Mouse (Mus musculus) MEL (cell line): Measurements from ENCODE around the gene Iqschfp. TPM values are rescaled to one million over a fixed set of nuclear protein-coding genes. Genes with fewer than 3 reads are reported as not detected.

Experiments used
- DNase-seq: peaks from one replicate; pipeline ENCODE4 v3.0.0; 2011; ENCODE audit warnings: low read depth, low spot score
- H3K27ac ChIP-seq: 2 replicates; pipeline ENCODE4 v1.5.1; 2012; ENCODE audit warnings: low read depth, mild to moderate bottlenecking, control low read depth, low read length, moderate library complexity; ENCODE audit not compliant: control insufficient read depth
- H3K27me3 ChIP-seq, 2 experiments: fragments of 150-350 bp in 1 of 2; sonication (generic) in 1 of 2; 2 replicates each; pipeline ENCODE4 v1.6.1; 2012; ENCODE audit warnings: low read length in 2 of 2, mild to moderate bottlenecking in 2 of 2, improper control_type of control experiment in 1 of 2, moderate library complexity in 1 of 2; ENCODE audit not compliant: insufficient read depth in 2 of 2, control insufficient read depth in 1 of 2
- H3K36me3 ChIP-seq, 2 experiments: 2 replicates each; pipeline ENCODE4 v1.6.1; 2012 to 2014; ENCODE audit warnings: low read length in 2 of 2, improper control_type of control experiment in 1 of 2, inconsistent platforms in 1 of 2, mild to moderate bottlenecking in 1 of 2; ENCODE audit not compliant: insufficient read depth in 2 of 2, control insufficient read depth in 1 of 2
- H3K4me1 ChIP-seq, 2 experiments: fragments of 150-350 bp in 1 of 2; sonication (generic) in 1 of 2; 2 replicates each; pipeline ENCODE4 v1.6.1; 2012; ENCODE audit warnings: low read length in 2 of 2, improper control_type of control experiment in 1 of 2, mild to moderate bottlenecking in 1 of 2; ENCODE audit not compliant: insufficient read depth in 2 of 2, control insufficient read depth in 1 of 2
- H3K4me3 ChIP-seq, 2 experiments: fragments of 150-350 bp in 1 of 2; sonication (generic) in 1 of 2; 2 replicates each; pipeline ENCODE4 v1.5.1; 2012; ENCODE audit warnings: low read depth in 2 of 2, low read length in 2 of 2, mild to moderate bottlenecking in 2 of 2, moderate library complexity in 2 of 2, control low read depth in 1 of 2, improper control_type of control experiment in 1 of 2; ENCODE audit not compliant: control insufficient read depth in 1 of 2, insufficient read depth in 1 of 2
- H3K79me2 ChIP-seq: 2 replicates; pipeline ENCODE4 v1.6.1; 2012; ENCODE audit warnings: mild to moderate bottlenecking, low read length, moderate library complexity; ENCODE audit not compliant: control insufficient read depth, poor library complexity, insufficient read depth
- H3K9ac ChIP-seq: 2 replicates; pipeline ENCODE4 v1.6.1; 2012; ENCODE audit warnings: low read depth, mild to moderate bottlenecking, control low read depth, low read length, moderate library complexity; ENCODE audit not compliant: control insufficient read depth, poor library complexity, severe bottlenecking
- H3K9me3 ChIP-seq: fragments of 150-350 bp; sonication (generic); replicated peaks from 2 replicates; pipeline ENCODE4 v1.6.1; 2012; ENCODE audit warnings: mild to moderate bottlenecking, low read length, improper control_type of control experiment, moderate library complexity; ENCODE audit not compliant: insufficient read depth
- CHD1 ChIP-seq: IDR thresholded peaks from 2 replicates; pipeline ENCODE4 v1.6.1; 2012; ENCODE audit warnings: low read depth, mild to moderate bottlenecking, inconsistent platforms, low read length, improper control_type of control experiment
- E2F4 ChIP-seq: IDR thresholded peaks from 2 replicates; pipeline ENCODE4 v1.6.1; 2011; ENCODE audit warnings: low read depth, low read length, improper control_type of control experiment, borderline replicate concordance
- EP300 ChIP-seq, 2 experiments: IDR thresholded peaks; 2 replicates each; pipeline ENCODE4 v1.6.1; 2011; ENCODE audit warnings: improper control_type of control experiment in 2 of 2, low read length in 2 of 2, low read depth in 1 of 2, mild to moderate bottlenecking in 1 of 2
- ETS1 ChIP-seq: IDR thresholded peaks from 2 replicates; pipeline ENCODE4 v1.6.1; 2012; ENCODE audit warnings: low read depth, mild to moderate bottlenecking, inconsistent platforms, low read length, improper control_type of control experiment, moderate library complexity
- JUND ChIP-seq: IDR thresholded peaks from 2 replicates; pipeline ENCODE4 v1.6.1; 2011; ENCODE audit warnings: low read depth, mild to moderate bottlenecking, improper control_type of control experiment, low read length
- MAFK ChIP-seq: IDR thresholded peaks from 2 replicates; pipeline ENCODE4 v1.6.1; 2011; ENCODE audit warnings: low read depth, mild to moderate bottlenecking, low read length, improper control_type of control experiment, borderline replicate concordance
- MAX ChIP-seq: IDR thresholded peaks from 2 replicates; pipeline ENCODE4 v1.6.1; 2011; ENCODE audit warnings: low read length, improper control_type of control experiment
- MEF2A ChIP-seq: IDR thresholded peaks from 2 replicates; pipeline ENCODE4 v1.6.1; 2014; ENCODE audit warnings: low read depth, mild to moderate bottlenecking, inconsistent platforms, low read length, improper control_type of control experiment; ENCODE audit not compliant: poor library complexity, insufficient replicate concordance, severe bottlenecking; ENCODE audit errors: extremely low read depth
- MXI1 ChIP-seq: IDR thresholded peaks from 2 replicates; pipeline ENCODE4 v1.6.1; 2011; ENCODE audit warnings: mild to moderate bottlenecking, low read depth, low read length, improper control_type of control experiment
- POLR2A ChIP-seq, 2 experiments: IDR thresholded peaks; 2 replicates each; pipeline ENCODE4 v1.6.1; 2011 to 2012; ENCODE audit warnings: low read length in 2 of 2, mild to moderate bottlenecking in 2 of 2, control low read depth in 1 of 2, improper control_type of control experiment in 1 of 2, low read depth in 1 of 2, moderate library complexity in 1 of 2; ENCODE audit not compliant: control insufficient read depth in 1 of 2, insufficient read depth in 1 of 2, poor library complexity in 1 of 2
- RCOR1 ChIP-seq: IDR thresholded peaks from 2 replicates; pipeline ENCODE4 v1.6.1; 2012; ENCODE audit warnings: low read depth, mild to moderate bottlenecking, inconsistent platforms, low read length, improper control_type of control experiment
- SIN3A ChIP-seq: IDR thresholded peaks from 2 replicates; pipeline ENCODE4 v1.6.1; 2012; ENCODE audit warnings: low read length, improper control_type of control experiment, inconsistent platforms
- SMC3 ChIP-seq: IDR thresholded peaks from 2 replicates; pipeline ENCODE4 v1.6.1; 2011; ENCODE audit warnings: low read depth, low read length, improper control_type of control experiment
- TBP ChIP-seq: IDR thresholded peaks from 2 replicates; pipeline ENCODE4 v1.8.0; 2011; ENCODE audit warnings: low read depth, low read length, improper control_type of control experiment
- UBTF ChIP-seq: IDR thresholded peaks from 2 replicates; pipeline ENCODE4 v1.6.1; 2012; ENCODE audit warnings: low read depth, mild to moderate bottlenecking, inconsistent platforms, low read length, improper control_type of control experiment, moderate library complexity, borderline replicate concordance; ENCODE audit not compliant: insufficient read depth
- ZC3H11A ChIP-seq: IDR thresholded peaks from 2 replicates; pipeline ENCODE4 v1.6.1; 2012; ENCODE audit warnings: low read depth, mild to moderate bottlenecking, inconsistent platforms, low read length, improper control_type of control experiment
- ZKSCAN1 ChIP-seq: IDR thresholded peaks from 2 replicates; pipeline ENCODE4 v1.6.1; 2012; ENCODE audit warnings: low read depth, mild to moderate bottlenecking, inconsistent platforms, low read length, improper control_type of control experiment, moderate library complexity
- ZNF384 ChIP-seq: IDR thresholded peaks from 2 replicates; pipeline ENCODE4 v1.6.1; 2012; ENCODE audit warnings: low read depth, mild to moderate bottlenecking, inconsistent platforms, low read length, improper control_type of control experiment
- polyA plus RNA-seq, 2 experiments: library from polyadenylated mRNA; stranded (reverse) in 1 of 2; unstranded in 1 of 2; fragments of >175 nt in 1 of 2; fragments of >200 nt in 1 of 2; gene quantifications; 2 replicates each; pipeline versions ENCODE4 v1.2.1 to v1.2.4; 2012; ENCODE audit warnings: low replicate concordance in 2 of 2, low read depth in 1 of 2; ENCODE audit not compliant: insufficient read length in 2 of 2, insufficient read depth in 1 of 2, missing spikeins in 1 of 2
- total RNA-seq: library from RNA; depleted of rRNA; stranded (reverse); fragments of 300-350 nt; gene quantifications from 2 replicates; pipeline ENCODE4 v1.2.3, GENCODE M21; 2012

Iqschfp gene
- total and polyA plus RNA-seq, 3 experiments, result not detected

DNA sequence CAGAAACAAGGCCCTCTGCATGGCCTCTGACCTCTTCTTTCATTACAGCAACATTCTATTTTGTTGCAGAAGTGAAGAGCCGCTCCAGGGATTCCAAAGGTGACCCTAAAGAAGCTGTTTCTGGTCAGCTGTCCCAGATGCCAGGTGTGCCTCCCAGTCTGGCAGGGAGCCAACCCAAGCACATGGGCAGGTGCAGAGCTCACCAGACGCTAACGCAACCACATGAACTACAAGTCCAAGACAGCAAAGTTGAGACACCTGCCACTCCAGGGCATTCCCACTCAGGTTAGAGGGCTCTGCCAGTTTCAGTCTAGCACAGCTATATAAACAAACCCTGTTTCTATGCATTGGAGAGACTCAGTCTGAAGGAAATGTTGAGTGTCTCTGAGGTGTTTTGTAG is 461.5 kb downstream of the Iqschfp start:
- Histone ChIP-seq H3K4me1 (no peaks in the 10 kb centered on the region), H3K27me3 (no peaks in the 10 kb centered on the region), H3K36me3 (no peaks in the 10 kb centered on the region), H3K9me3 (no peaks in the 10 kb centered on the region), H3K4me3 (no peak overlapping the region), H3K9ac (no peak overlapping the region), H3K79me2 (no peaks in the 10 kb centered on the region), H3K27ac (no peak overlapping the region)
- no peak for DNase-seq
- TF ChIP-seq ZNF384 (no peak), E2F4 (no peak), SIN3A (no peak)

DNA sequence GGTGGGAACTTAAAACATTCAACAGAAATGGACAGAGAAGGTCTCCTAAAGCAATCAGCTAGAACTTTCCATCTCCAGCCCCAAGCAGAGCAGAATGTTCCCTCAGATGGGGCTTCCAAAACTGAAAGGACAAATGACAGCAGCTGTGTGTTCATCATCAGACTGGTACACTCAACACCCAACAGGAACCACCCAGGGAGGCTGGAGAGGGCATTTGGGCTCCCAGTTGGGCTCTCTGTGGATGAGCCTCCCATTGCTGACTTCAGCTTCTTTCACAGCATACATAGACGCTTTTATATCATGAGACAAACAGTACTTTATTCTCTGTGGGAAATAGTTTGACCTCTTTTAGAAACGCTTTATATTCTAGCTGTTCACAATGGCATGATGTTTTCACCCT is 464.5 kb downstream of the Iqschfp start:
- TF ChIP-seq ZC3H11A, result no peak
- TF ChIP-seq POLR2A (IDR thresholded peaks at IDR 0.05; ENCODE audit: control insufficient read depth in 1 of 2, insufficient read depth in 1 of 2, low read depth in 1 of 2, low read length in 2 of 2, poor library complexity in 1 of 2), result no peak
- no peak for TF ChIP-seq RCOR1
- no peak for TF ChIP-seq JUND
- no peak for TF ChIP-seq ETS1
- no peak for TF ChIP-seq EP300 (IDR thresholded peaks at IDR 0.05; ENCODE audit: low read depth in 1 of 2, low read length in 2 of 2)
- TF ChIP-seq E2F4, result no peak
- no peak for TF ChIP-seq CHD1
- TF ChIP-seq MAX, result no peak
- no peak for TF ChIP-seq TBP
- no peak for TF ChIP-seq UBTF
- TF ChIP-seq MAFK, result no peak
- TF ChIP-seq SMC3, result no peak
- TF ChIP-seq MXI1, result no peak
- TF ChIP-seq ZKSCAN1, result no peak
- no peaks in the 10 kb centered on the region for H3K27me3 ChIP-seq
- H3K27ac ChIP-seq, result no peak overlapping the region
- H3K9me3 ChIP-seq, result no peaks in the 10 kb centered on the region
- H3K79me2 ChIP-seq, result no peaks in the 10 kb centered on the region
- no peak overlapping the region for H3K4me3 ChIP-seq
- H3K9ac ChIP-seq, result no peak overlapping the region
- H3K36me3 ChIP-seq, result no peaks in the 10 kb centered on the region
- no peak for DNase-seq
- no peaks in the 10 kb centered on the region for H3K4me1 ChIP-seq

- Histone ChIP-seq H3K4me3 (no peak overlapping the region), H3K79me2 (no peaks in the 10 kb centered on the region), H3K9ac (no peak overlapping the region), H3K27ac (no peak overlapping the region), H3K4me1 (no peaks in the 10 kb centered on the region)
- TF ChIP-seq MAX (no peak), MEF2A (no peak), JUND (no peak), POLR2A (IDR thresholded peaks at IDR 0.05; ENCODE audit: control insufficient read depth in 1 of 2, insufficient read depth in 1 of 2, low read depth in 1 of 2, low read length in 2 of 2, poor library complexity in 1 of 2) (no peak)
- TF ChIP-seq, all 39 proteins: peak for 0
- H3K27me3 ChIP-seq, result no peaks in the 10 kb centered on the region; a peak in 1 of 4 replicates
- H3K9me3 ChIP-seq, result no peaks in the 10 kb centered on the region
- DNase-seq, result no peak
- H3K36me3 ChIP-seq, result no peaks in the 10 kb centered on the region
These were observed 476.0 kb downstream of the Iqschfp start for GRCm38 (mm10) chr3:68368029-68368428.
